10 mouse cellular contexts compared by ENCODE assay signal in genomic region chr14:26486416-26487198, GRCm38 (mm10). TPM values are rescaled to one million over a fixed set of nuclear protein-coding genes. Genes with fewer than 3 reads are reported as not detected.
DNase-seq lines count a peak whose midpoint lies in the region; ATAC-seq and TF ChIP-seq lines count a peak whose summit lies in the region.
"Had no signal": no experiment of that assay in that cellular context is flagged by ENCODE, and none has a peak within 500 bp of the region (broad histone marks: within the 10 kb centered on the region; RNA-seq: fewer than 3 reads in every experiment).

No protein-coding gene starts in this region.

- no peak for ATAC-seq in embryonic facial prominence, embryonic 11.5 days (replicated peaks; ENCODE audit: insufficient number of reproducible peaks, low FRiP score, low TSS enrichment, low read depth)
- ATAC-seq in liver, embryonic 14.5 days (ENCODE audit: insufficient read depth): no peak

- no peak overlapping the region for H3K4me3 ChIP-seq in embryonic facial prominence, embryonic 11.5 days (ENCODE audit: low read depth, low read length)
- H3K4me3 ChIP-seq in embryonic facial prominence, embryonic 10.5 days: no peak overlapping the region
- no peak overlapping the region for H3K4me3 ChIP-seq in liver, embryonic 14.5 days (ENCODE audit: insufficient read depth in 1 of 2, low read depth in 2 of 2, low read length in 2 of 2)
- H3K4me3 ChIP-seq: megakaryocyte, embryonic 14.5 days had no signal

- no peak for TF ChIP-seq EP300 in liver, embryonic 14.5 days (IDR thresholded peaks at IDR 0.05; ENCODE audit: low read depth)

- WGBS in embryonic facial prominence, embryonic 11.5 days: 33% methylated on average over 8 of the region's 8 CpGs
- 51% methylated on average over 8 of the region's 8 CpGs for whole genome bisulfite sequencing in embryonic facial prominence, embryonic 10.5 days
- 49% methylated on average over 8 of the region's 8 CpGs for WGBS in liver, embryonic 14.5 days (ENCODE audit: insufficient replicate concordance)

- no peaks in the 10 kb centered on the region for H3K36me3 ChIP-seq in embryonic facial prominence, embryonic 11.5 days (replicated peaks; ENCODE audit: control insufficient read depth, insufficient read depth, low read depth, low read length)
- H3K36me3 ChIP-seq in embryonic facial prominence, embryonic 10.5 days (replicated peaks): no peaks in the 10 kb centered on the region
- H3K36me3 ChIP-seq in liver, embryonic 14.5 days (replicated peaks; ENCODE audit: control insufficient read depth, insufficient read depth, low read depth): no peaks in the 10 kb centered on the region

- intact Hi-C loops in left cerebral cortex, postnatal 25 days (cut with DNase I): loop anchor here (5.0 kb wide), 1 partner anchor 111 kb away; no protein-coding TSS in a partner anchor

- H3K4me1 ChIP-seq in embryonic facial prominence, embryonic 11.5 days (ENCODE audit: control insufficient read depth, insufficient read depth, low read length): no peaks in the 10 kb centered on the region
- peaks cover 10% of the 10 kb centered on the region for H3K4me1 ChIP-seq in embryonic facial prominence, embryonic 10.5 days
- H3K4me1 ChIP-seq in liver, embryonic 14.5 days (replicated peaks; ENCODE audit: control insufficient read depth in 2 of 2, insufficient read depth in 2 of 2, low read length in 1 of 2): no peaks in the 10 kb centered on the region

- H3K9ac ChIP-seq in embryonic facial prominence, embryonic 11.5 days (replicated peaks; ENCODE audit: low read length): no peak overlapping the region
- no peak overlapping the region for H3K9ac ChIP-seq in liver, embryonic 14.5 days (replicated peaks)

- DNase-seq in embryonic facial prominence, embryonic 11.5 days (ENCODE audit: low spot score): peak; percentile 76
- DNase-seq in embryonic facial prominence, embryonic 10.5 days (ENCODE audit: low spot score): no peak
- peak; percentile 30 to 38 (median 32) for DNase-seq in liver, embryonic 14.5 days (ENCODE audit: low read depth in 3 of 3, low spot score in 3 of 3)
- DNase-seq in liver: no peak
- peak; percentile 50 for DNase-seq in adipocyte (ENCODE audit: low spot score)
- DNase-seq in left cerebral cortex, postnatal 25 days (ENCODE audit: low spot score in 2 of 2): peak; percentile 45 to 69
- DNase-seq in gastrocnemius, postnatal 4 days (ENCODE audit: low spot score in 2 of 2): no peak
- DNase-seq in natural killer cell, adult 2 months (ENCODE audit: low spot score in 2 of 2): no peak

- peak; percentile 33; the same call in 1 of the 2 replicates for TF ChIP-seq CTCF in liver, embryonic 14.5 days (IDR thresholded peaks at IDR 0.05; ENCODE audit: low read depth)

- no peaks in the 10 kb centered on the region for H3K9me3 ChIP-seq in embryonic facial prominence, embryonic 11.5 days (replicated peaks; ENCODE audit: control insufficient read depth, low read length)
- H3K9me3 ChIP-seq in embryonic facial prominence, embryonic 10.5 days: no peaks in the 10 kb centered on the region
- H3K9me3 ChIP-seq in liver, embryonic 14.5 days (ENCODE audit: control insufficient read depth, low read length): no peaks in the 10 kb centered on the region
- H3K9me3 ChIP-seq: G1E; megakaryocyte, embryonic 14.5 days had no signal

- H3K27me3 ChIP-seq in embryonic facial prominence, embryonic 11.5 days (ENCODE audit: control insufficient read depth, insufficient read depth, low read length): no peaks in the 10 kb centered on the region
- H3K27me3 ChIP-seq in embryonic facial prominence, embryonic 10.5 days (replicated peaks; ENCODE audit: low read depth, poor library complexity, severe bottlenecking): no peaks in the 10 kb centered on the region
- H3K27me3 ChIP-seq in liver, embryonic 14.5 days (ENCODE audit: control insufficient read depth, insufficient read depth, low read length): no peaks in the 10 kb centered on the region
- H3K27me3 ChIP-seq: megakaryocyte, embryonic 14.5 days had no signal

- H3K27ac ChIP-seq in embryonic facial prominence, embryonic 11.5 days (replicated peaks; ENCODE audit: low read depth, low read length): no peak overlapping the region
- no peak overlapping the region for H3K27ac ChIP-seq in embryonic facial prominence, embryonic 10.5 days (replicated peaks)
- no peak overlapping the region for H3K27ac ChIP-seq in liver, embryonic 14.5 days

- H3K4me2 ChIP-seq in embryonic facial prominence, embryonic 11.5 days (ENCODE audit: low read depth, low read length): no peak overlapping the region
- no peak overlapping the region for H3K4me2 ChIP-seq in liver, embryonic 14.5 days (ENCODE audit: low read depth)

RNA-seq across cellular contexts. Expression of gene Slmap, which starts 48.1 kb away (rescaled TPM):
- polyA plus RNA-seq in embryonic facial prominence, embryonic 11.5 days (2014; fragmentation: Nextera tagmentation; extraction: Ambion mirVana): 21.5 and 22.3 TPM in 2 replicates
- 15.8 and 16.7 TPM in 2 replicates for polyA plus RNA-seq in embryonic facial prominence, embryonic 10.5 days (2016; fragmentation: Nextera tagmentation; extraction: Ambion mirVana)
- 7.6 and 10.4 TPM in 2 replicates for polyA plus RNA-seq in liver, embryonic 14.5 days (2012; rRNA removed)
- polyA plus RNA-seq in liver, embryonic 14.5 days (2014; fragmentation: Nextera tagmentation; extraction: Ambion mirVana): 9.5 and 12.9 TPM in 2 replicates
- 100 to 1,000 TPM; 109 to 127 TPM for total RNA-seq in left cerebral cortex, postnatal 25 days (2021)
- 100 to 1,000 TPM in 1 of 2 experiments, 10 to 100 TPM in 1; 94.8 to 116 TPM for total RNA-seq in gastrocnemius, postnatal 4 days (2021)

Comparison
In these comparisons a context has a peak if more than half of its experiments do, and no peak if none do; other contexts are left out.
1. DNase-seq: peak in embryonic facial prominence, embryonic 11.5 days (single experiment), liver, embryonic 14.5 days (3 of 3), adipocyte (single experiment) and left cerebral cortex, postnatal 25 days (2 of 2); none in embryonic facial prominence, embryonic 10.5 days (single experiment), liver (single experiment), gastrocnemius, postnatal 4 days (0 of 2) and natural killer cell, adult 2 months (0 of 2).